Mouse (Mus musculus): ENCODE data around the gene Slc22a23. TPM values are rescaled to one million over a fixed set of nuclear protein-coding genes. Genes with fewer than 3 reads are reported as not detected.
A peak's percentile ranks its signal among the peaks of the same experiment; 100 is the strongest.

The Slc22a23 gene
- total and polyA plus RNA-seq, 3 experiments, result 0.47 to 1.3 (median 0.85) TPM

DNA sequence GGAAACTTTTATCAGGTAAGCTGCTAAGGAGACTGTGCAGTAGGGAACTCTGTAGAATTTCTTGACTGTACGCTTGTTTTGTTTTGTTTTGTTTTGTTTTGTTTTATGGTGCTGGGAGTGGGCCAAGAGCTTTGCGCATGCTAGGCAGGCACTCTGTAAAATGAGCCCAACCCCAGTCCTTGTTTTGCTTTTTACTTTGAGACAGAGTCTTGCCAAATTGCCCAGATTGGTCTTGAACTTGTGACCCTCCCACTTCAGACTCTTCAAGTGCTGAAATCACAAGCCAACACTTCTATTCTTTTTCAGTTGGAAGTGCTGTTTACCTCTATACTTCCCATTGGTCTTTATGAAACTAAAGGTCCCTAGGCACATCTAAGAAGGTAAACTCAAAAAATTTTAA is 80.5 kb downstream of the Slc22a23 start:
- H3K36me3 ChIP-seq (replicated peaks in 1 of 2; ENCODE audit: control insufficient read depth in 1 of 2, insufficient read depth in 1 of 2, low read length in 1 of 2), result no peaks in the 10 kb centered on the region
- no peak overlapping the region for H3K27ac ChIP-seq (ENCODE audit: insufficient read depth, low read depth)
- no peak overlapping the region for H3K4me2 ChIP-seq (ENCODE audit: insufficient read depth, low read depth, poor library complexity, severe bottlenecking)
- no peak for DNase-seq (ENCODE audit: extremely low read depth)
- H3K4me3 ChIP-seq (replicated peaks in 1 of 3; ENCODE audit: low read depth in 2 of 3, low read length in 2 of 3, poor library complexity in 1 of 3), result no peak overlapping the region
- dilution Hi-C loops (cut with MboI; ENCODE audit: extremely low pct_ligation_motif_present, extremely low pct_unique_long_range_greater_than_20kb, low sequenced_read_pairs), result no loop called here
- no peaks in the 10 kb centered on the region for H3K9me3 ChIP-seq (replicated peaks; ENCODE audit: low read length)
- H3K79me2 ChIP-seq (replicated peaks; ENCODE audit: control insufficient read depth, extremely low read depth, insufficient read depth, poor library complexity, severe bottlenecking), result no peaks in the 10 kb centered on the region
- H3K4me1 ChIP-seq (ENCODE audit: control insufficient read depth in 1 of 2, insufficient read depth in 2 of 2), result peaks cover 0 to 4% of the 10 kb centered on the region in 2 experiments; a peak in 1 of 4 replicates
- TF ChIP-seq MAZ (IDR thresholded peaks at IDR 0.05; ENCODE audit: low read depth, low read length) (no peak), KAT2A (IDR thresholded peaks at IDR 0.05; ENCODE audit: insufficient replicate concordance, low read length) (no peak), SMC3 (IDR thresholded peaks at IDR 0.05; ENCODE audit: low read depth, low read length) (no peak), JUN (IDR thresholded peaks at IDR 0.05; ENCODE audit: insufficient read depth, low read depth, low read length) (no peak), POLR2AphosphoS2 (IDR thresholded peaks at IDR 0.05; ENCODE audit: low read depth, low read length) (no peak), MYC (IDR thresholded peaks at IDR 0.05; ENCODE audit: low read depth, low read length) (no peak), ZMIZ1 (IDR thresholded peaks at IDR 0.05; ENCODE audit: low read depth, low read length) (no peak)
- H3K9ac ChIP-seq (ENCODE audit: insufficient read depth, low read depth), result no peak overlapping the region
- no peaks in the 10 kb centered on the region for H3K27me3 ChIP-seq (replicated peaks)
- in situ Hi-C loops (cut with MboI; ENCODE audit: low pct_ligation_motif_present, low pct_unique_long_range_greater_than_20kb, low sequenced_read_pairs), result no loop called here

DNA sequence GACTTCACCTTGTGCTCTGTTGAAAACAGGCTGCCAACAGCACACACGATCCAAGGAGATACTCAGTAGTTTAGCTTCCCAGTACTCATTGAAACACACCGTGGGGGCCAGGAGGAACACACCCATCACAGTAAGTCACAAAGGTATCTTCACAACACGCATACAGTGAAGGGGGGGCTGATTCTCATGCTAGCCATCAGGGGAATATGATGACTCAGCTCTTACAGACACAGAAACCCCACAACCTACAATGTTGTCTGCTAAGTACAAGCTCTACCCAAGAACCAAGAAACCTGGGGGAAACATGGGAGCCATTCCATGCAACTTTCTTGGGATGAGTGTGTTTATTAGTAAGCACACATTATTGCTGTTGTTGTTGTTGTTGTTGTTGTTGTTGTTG is 86.2 kb downstream of the Slc22a23 start:
- no peaks in the 10 kb centered on the region for H3K36me3 ChIP-seq (replicated peaks in 1 of 2; ENCODE audit: control insufficient read depth in 1 of 2, insufficient read depth in 1 of 2, low read length in 1 of 2)
- TF ChIP-seq MAFK (IDR thresholded peaks at IDR 0.05; ENCODE audit: insufficient replicate concordance, low read length), result peak; percentile 56
- TF ChIP-seq JUN (IDR thresholded peaks at IDR 0.05; ENCODE audit: insufficient read depth, low read depth, low read length), result no peak
- no peak overlapping the region for H3K4me3 ChIP-seq (replicated peaks in 1 of 3; ENCODE audit: low read depth in 2 of 3, low read length in 2 of 3, poor library complexity in 1 of 3)
- H3K4me1 ChIP-seq (ENCODE audit: control insufficient read depth in 1 of 2, insufficient read depth in 2 of 2), result peaks cover 13 to 25% of the 10 kb centered on the region in 2 experiments
- H3K79me2 ChIP-seq (replicated peaks; ENCODE audit: control insufficient read depth, extremely low read depth, insufficient read depth, poor library complexity, severe bottlenecking), result no peaks in the 10 kb centered on the region
- H3K9ac ChIP-seq (ENCODE audit: insufficient read depth, low read depth), result no peak overlapping the region
- H3K4me2 ChIP-seq (ENCODE audit: insufficient read depth, low read depth, poor library complexity, severe bottlenecking), result no peak overlapping the region
- dilution Hi-C loops (cut with MboI; ENCODE audit: extremely low pct_ligation_motif_present, extremely low pct_unique_long_range_greater_than_20kb, low sequenced_read_pairs), result no loop called here
- DNase-seq (ENCODE audit: extremely low read depth), result no peak
- H3K9me3 ChIP-seq (replicated peaks; ENCODE audit: low read length), result no peaks in the 10 kb centered on the region
- no peaks in the 10 kb centered on the region for H3K27me3 ChIP-seq (replicated peaks)
- in situ Hi-C loops (cut with MboI; ENCODE audit: low pct_ligation_motif_present, low pct_unique_long_range_greater_than_20kb, low sequenced_read_pairs), result no loop called here
- H3K27ac ChIP-seq (ENCODE audit: insufficient read depth, low read depth), result no peak overlapping the region

DNA sequence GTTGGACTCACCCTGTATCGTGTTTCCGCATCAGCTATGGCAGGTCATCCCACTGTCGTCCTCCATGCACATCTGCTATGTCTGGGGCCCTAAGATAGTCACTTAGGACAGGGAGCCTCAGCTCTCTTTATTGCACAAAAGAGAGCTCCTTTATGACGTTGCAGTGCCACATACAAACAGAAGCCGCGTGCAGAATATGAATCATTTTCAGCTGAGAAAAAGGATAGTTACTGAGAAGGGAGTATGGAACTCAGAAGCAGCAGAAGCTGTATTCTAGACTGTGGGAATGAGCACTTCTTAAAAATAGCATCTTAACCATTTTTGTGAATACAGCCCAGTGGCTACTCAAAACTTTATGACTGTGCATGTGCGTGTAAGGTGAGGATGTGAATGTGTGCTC is 87.8 kb downstream of the Slc22a23 start:
- dilution Hi-C loops (cut with MboI; ENCODE audit: extremely low pct_ligation_motif_present, extremely low pct_unique_long_range_greater_than_20kb, low sequenced_read_pairs) (no loop called here), in situ Hi-C loops (cut with MboI; ENCODE audit: low pct_ligation_motif_present, low pct_unique_long_range_greater_than_20kb, low sequenced_read_pairs) (no loop called here)
- no peaks in the 10 kb centered on the region for H3K79me2 ChIP-seq (replicated peaks; ENCODE audit: control insufficient read depth, extremely low read depth, insufficient read depth, poor library complexity, severe bottlenecking)
- H3K4me2 ChIP-seq (ENCODE audit: insufficient read depth, low read depth, poor library complexity, severe bottlenecking), result no peak overlapping the region
- no peak overlapping the region for H3K4me3 ChIP-seq (replicated peaks in 1 of 3; ENCODE audit: low read depth in 2 of 3, low read length in 2 of 3, poor library complexity in 1 of 3)
- H3K9ac ChIP-seq (ENCODE audit: insufficient read depth, low read depth), result no peak overlapping the region
- H3K9me3 ChIP-seq (replicated peaks; ENCODE audit: low read length), result no peaks in the 10 kb centered on the region
- TF ChIP-seq USF2 (conservative IDR thresholded peaks at IDR 0.05; ENCODE audit: low read depth, low read length) (no peak), CHD2 (IDR thresholded peaks at IDR 0.05; ENCODE audit: low read length) (no peak), POLR2AphosphoS2 (IDR thresholded peaks at IDR 0.05; ENCODE audit: low read depth, low read length) (no peak), ETS1 (conservative IDR thresholded peaks at IDR 0.05; ENCODE audit: low read depth, low read length) (no peak), TCF12 (IDR thresholded peaks at IDR 0.05; ENCODE audit: low read depth, low read length) (no peak), BHLHE40 (IDR thresholded peaks at IDR 0.05; ENCODE audit: low read depth, low read length) (no peak), HCFC1 (IDR thresholded peaks at IDR 0.05; ENCODE audit: low read depth, low read length) (no peak), SIN3A (IDR thresholded peaks at IDR 0.05; ENCODE audit: low read length) (no peak), RCOR1 (conservative IDR thresholded peaks at IDR 0.05; ENCODE audit: low read depth, low read length) (no peak), ZC3H11A (IDR thresholded peaks at IDR 0.05; ENCODE audit: low read depth, low read length) (no peak), MXI1 (IDR thresholded peaks at IDR 0.05; ENCODE audit: low read depth, low read length) (no peak), CTCF (conservative IDR thresholded peaks at IDR 0.05 in 1 of 2, IDR thresholded peaks at IDR 0.05 in 1 of 2; ENCODE audit: low read depth in 2 of 2, low read length in 2 of 2) (no peak), NELFE (IDR thresholded peaks at IDR 0.05; ENCODE audit: low read depth, low read length) (no peak), MAX (IDR thresholded peaks at IDR 0.05; ENCODE audit: low read length) (no peak), TBP (conservative IDR thresholded peaks at IDR 0.05; ENCODE audit: low read depth, low read length) (no peak), MEF2A (IDR thresholded peaks at IDR 0.05; ENCODE audit: borderline replicate concordance, low read depth, low read length) (no peak), GABPA (IDR thresholded peaks at IDR 0.05; ENCODE audit: insufficient replicate concordance, low read depth, low read length) (no peak)
- H3K4me1 ChIP-seq (ENCODE audit: control insufficient read depth in 1 of 2, insufficient read depth in 2 of 2), result peaks cover 13 to 32% of the 10 kb centered on the region in 2 experiments
- H3K27ac ChIP-seq (ENCODE audit: insufficient read depth, low read depth), result no peak overlapping the region
- no peaks in the 10 kb centered on the region for H3K27me3 ChIP-seq (replicated peaks)
- no peak for DNase-seq (ENCODE audit: extremely low read depth)
- no peaks in the 10 kb centered on the region for H3K36me3 ChIP-seq (replicated peaks in 1 of 2; ENCODE audit: control insufficient read depth in 1 of 2, insufficient read depth in 1 of 2, low read length in 1 of 2)
